Mouse (Mus musculus) kidney, embryonic 15.5 days (tissue): ENCODE data around the gene Tmem30c. TPM values are rescaled to one million over a fixed set of nuclear protein-coding genes. Genes with fewer than 3 reads are reported as not detected.
A peak's percentile ranks its signal among the peaks of the same experiment; 100 is the strongest.
"Not testable (repeated sequence)": the region's sequence is repeated elsewhere in the genome, so short reads cannot be mapped to it uniquely, and the experiment has no call there.

Source experiments
- ATAC-seq: fragments of 200-750 bp; cut with Nextera tagmentation; replicated peaks from 2 replicates; pipeline ENCODE4 v1.8.0; 2017; ENCODE audit warnings: moderate TSS enrichment; ENCODE audit not compliant: low FRiP score
- H3K27ac ChIP-seq: fragments of 300-500 bp; sonication (generic); 2 replicates; pipeline ENCODE4 v1.5.1; 2015; ENCODE audit warnings: mild to moderate bottlenecking, inconsistent platforms
- H3K27me3 ChIP-seq: fragments of 300-500 bp; sonication (generic); 2 replicates; pipeline ENCODE4 v1.6.1; 2015; ENCODE audit warnings: inconsistent platforms
- H3K36me3 ChIP-seq: fragments of 300-500 bp; sonication (generic); 2 replicates; pipeline ENCODE4 v1.6.1; 2015; ENCODE audit warnings: inconsistent platforms
- H3K4me1 ChIP-seq: fragments of 300-500 bp; sonication (generic); 2 replicates; pipeline ENCODE4 v1.6.1; 2015; ENCODE audit warnings: inconsistent platforms
- H3K4me2 ChIP-seq: fragments of 300-500 bp; sonication (generic); 2 replicates; pipeline ENCODE4 v1.6.1; 2015; ENCODE audit warnings: moderate library complexity, mild to moderate bottlenecking, inconsistent platforms
- H3K4me3 ChIP-seq: fragments of 300-500 bp; sonication (generic); replicated peaks from 2 replicates; pipeline ENCODE4 v1.5.1; 2015; ENCODE audit warnings: mild to moderate bottlenecking, inconsistent platforms
- H3K9ac ChIP-seq: fragments of 300-500 bp; sonication (generic); 2 replicates; pipeline ENCODE4 v1.6.1; 2015; ENCODE audit warnings: mild to moderate bottlenecking, inconsistent platforms
- H3K9me3 ChIP-seq: fragments of 300-500 bp; sonication (generic); replicated peaks from 2 replicates; pipeline ENCODE4 v1.6.1; 2016; ENCODE audit warnings: inconsistent platforms
- WGBS: fragments of 180-500 bp; shearing (Covaris S2); methylation state at CpG from one replicate; pipeline ENCODE4 v1.1.7; 2015; ENCODE audit warnings: mixed read lengths; 5-methylcytosine and 5-hydroxymethylcytosine counted together
- polyA plus RNA-seq: library from polyadenylated mRNA; unstranded; fragments of >200 nt; fragmentation: Nextera tagmentation; extraction: Ambion mirVana; gene quantifications from 2 replicates; pipeline ENCODE4 v1.2.1, GENCODE M21; 2015

Tmem30c gene
- polyA plus RNA-seq, 1 experiment from 2014 or later = 0.10 TPM

DNA sequence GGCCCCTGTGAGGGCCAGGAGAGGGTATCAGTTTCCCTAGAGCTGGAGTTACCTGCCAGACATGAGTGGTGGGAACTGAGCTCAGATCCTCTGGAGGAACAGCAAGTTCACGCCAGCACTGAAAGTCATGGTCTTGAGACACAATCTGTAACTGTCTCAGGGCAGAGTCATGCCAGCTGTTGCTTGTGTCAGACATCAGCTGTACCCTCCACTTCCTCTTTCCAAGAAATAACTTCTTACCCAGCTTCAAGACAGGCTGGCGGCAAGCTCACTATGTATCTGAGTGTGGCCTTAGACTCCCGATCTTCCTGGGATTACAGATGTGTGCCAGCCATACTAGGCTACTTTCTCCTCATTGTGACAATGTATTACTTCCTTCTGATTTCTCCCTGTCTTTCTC lies 46.1 kb downstream of the Tmem30c start:
- H3K9ac ChIP-seq = no peak overlapping the region
- H3K9me3 ChIP-seq = no peaks in the 10 kb centered on the region
- WGBS = 73% methylated on average over 3 of the region's 3 CpGs
- no peak overlapping the region for H3K4me2 ChIP-seq
- peaks cover 9% of the 10 kb centered on the region; the same call in 1 of the 2 replicates for H3K4me1 ChIP-seq
- no peaks in the 10 kb centered on the region for H3K36me3 ChIP-seq
- no peak overlapping the region for H3K27ac ChIP-seq
- peaks cover 2% of the 10 kb centered on the region; the same call in 1 of the 2 replicates for H3K27me3 ChIP-seq
- ATAC-seq = no peak
- H3K4me3 ChIP-seq = no peak overlapping the region

DNA sequence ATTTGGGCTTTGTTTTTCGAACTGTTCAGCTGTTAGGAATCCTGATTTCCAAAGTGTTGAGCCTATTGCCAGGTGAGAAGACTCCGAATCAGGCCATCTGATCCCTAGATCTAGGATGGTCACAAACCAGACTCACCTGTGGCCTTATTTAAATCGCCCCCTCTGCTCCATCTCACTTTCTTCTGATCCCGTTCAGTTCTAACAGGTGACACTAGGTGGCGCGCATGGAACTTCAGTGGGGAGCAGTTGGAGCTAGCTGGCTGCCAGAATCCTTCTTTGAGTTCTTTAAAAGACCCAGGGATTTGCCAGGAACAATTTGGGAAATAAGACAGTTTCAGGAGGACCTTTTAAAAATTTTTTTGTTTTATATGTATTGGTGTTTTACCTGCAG lies 48.8 kb downstream of the Tmem30c start:
- Histone ChIP-seq H3K4me2 (0 out of 2 replicates have a peak overlapping the region, but pooled peaks have one; percentile 7), H3K27me3 (peaks cover 8% of the 10 kb centered on the region; the same call in 1 of the 2 replicates), H3K4me1 (peaks cover 4% of the 10 kb centered on the region; the same call in 1 of the 2 replicates), H3K9me3 (no peaks in the 10 kb centered on the region), H3K36me3 (no peaks in the 10 kb centered on the region), H3K4me3 (no peak overlapping the region), H3K9ac (no peak overlapping the region), H3K27ac (no peak overlapping the region)
- WGBS = 8% methylated on average over 6 of the region's 6 CpGs
- peak; percentile 84 for ATAC-seq

GRCm38 (mm10) chr16:57243205-57243857 lies 49.3 kb downstream of the Tmem30c start:
- Histone ChIP-seq H3K9me3 (no peaks in the 10 kb centered on the region), H3K36me3 (no peaks in the 10 kb centered on the region), H3K27ac (no peak overlapping the region), H3K27me3 (peaks cover 8% of the 10 kb centered on the region; the same call in 1 of the 2 replicates), H3K9ac (no peak overlapping the region), H3K4me3 (no peak overlapping the region), H3K4me1 (peaks cover 4% of the 10 kb centered on the region; the same call in 1 of the 2 replicates), H3K4me2 (0 out of 2 replicates have a peak overlapping the region, but pooled peaks have one; percentile 7)
- WGBS = 44% methylated on average over 10 of the region's 10 CpGs
- ATAC-seq = peak; percentile 86

DNA sequence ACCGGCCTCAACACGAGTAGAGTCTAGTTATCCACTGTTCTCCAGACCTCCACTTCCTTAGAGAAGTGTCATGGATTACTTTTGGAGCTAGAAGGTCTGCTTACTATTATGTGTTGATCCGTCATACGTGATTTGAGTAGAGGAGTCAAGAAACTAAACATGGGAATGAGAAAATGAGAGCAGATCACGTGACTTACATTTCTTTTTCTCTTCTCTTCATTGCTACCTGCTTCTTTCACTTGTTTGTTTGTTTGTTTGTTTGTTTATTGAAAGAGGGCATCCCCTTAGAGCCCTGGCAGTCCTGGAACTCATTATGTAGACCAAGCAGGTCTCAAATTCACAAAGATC lies 49.8 kb downstream of the Tmem30c start:
- Histone ChIP-seq H3K9ac (no peak overlapping the region), H3K27ac (no peak overlapping the region), H3K4me1 (peaks cover 4% of the 10 kb centered on the region; the same call in 1 of the 2 replicates), H3K36me3 (no peaks in the 10 kb centered on the region), H3K27me3 (peaks cover 8% of the 10 kb centered on the region; the same call in 1 of the 2 replicates), H3K4me3 (no peak overlapping the region), H3K4me2 (no peak overlapping the region), H3K9me3 (no peaks in the 10 kb centered on the region)
- 79% methylated on average over 5 of the region's 5 CpGs for WGBS
- no peak for ATAC-seq

GRCm38 (mm10) chr16:57235871-57236510 lies 56.7 kb downstream of the Tmem30c start:
- no peak for ATAC-seq
- 69% methylated on average over 7 of the region's 7 CpGs for WGBS
- H3K27me3 ChIP-seq = peaks cover 2% of the 10 kb centered on the region; the same call in 1 of the 2 replicates

DNA sequence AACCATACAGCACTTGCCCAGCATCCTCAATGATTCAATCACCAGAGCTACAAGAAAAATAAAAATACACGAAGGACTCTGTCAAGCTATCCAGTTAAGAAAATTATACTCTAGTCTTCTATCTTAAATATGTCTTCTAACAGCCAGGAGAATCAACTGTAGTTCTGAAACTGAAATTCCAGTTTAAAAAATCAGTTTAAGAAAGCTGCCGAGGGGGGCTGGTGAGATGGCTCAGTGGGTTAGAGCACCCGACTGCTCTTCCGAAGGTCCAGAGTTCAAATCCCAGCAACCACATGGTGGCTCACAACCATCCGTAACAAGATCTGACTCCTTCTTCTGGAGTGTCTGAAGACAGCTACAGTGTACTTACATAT lies 60.7 kb downstream of the Tmem30c start:
- not testable (repeated sequence) for H3K9me3 ChIP-seq, H3K36me3 ChIP-seq, ATAC-seq, H3K9ac ChIP-seq, H3K27ac ChIP-seq, H3K27me3 ChIP-seq
- H3K4me2 ChIP-seq = peak overlapping the region; percentile 67
- peaks cover 10% of the 10 kb centered on the region for H3K4me1 ChIP-seq
- H3K4me3 ChIP-seq = peak overlapping the region; percentile 68
- 69% methylated on average over 5 of the region's 5 CpGs for WGBS

More at GRCm38 (mm10) chr16:57235871-57236510, 56.7 kb downstream of the Tmem30c start:
- H3K4me1 ChIP-seq = no peaks in the 10 kb centered on the region
- no peak overlapping the region for H3K4me3 ChIP-seq
- H3K9me3 ChIP-seq = no peaks in the 10 kb centered on the region
- H3K36me3 ChIP-seq = no peaks in the 10 kb centered on the region
- no peak overlapping the region for H3K4me2 ChIP-seq
- no peak overlapping the region for H3K9ac ChIP-seq
- no peak overlapping the region for H3K27ac ChIP-seq

DNA sequence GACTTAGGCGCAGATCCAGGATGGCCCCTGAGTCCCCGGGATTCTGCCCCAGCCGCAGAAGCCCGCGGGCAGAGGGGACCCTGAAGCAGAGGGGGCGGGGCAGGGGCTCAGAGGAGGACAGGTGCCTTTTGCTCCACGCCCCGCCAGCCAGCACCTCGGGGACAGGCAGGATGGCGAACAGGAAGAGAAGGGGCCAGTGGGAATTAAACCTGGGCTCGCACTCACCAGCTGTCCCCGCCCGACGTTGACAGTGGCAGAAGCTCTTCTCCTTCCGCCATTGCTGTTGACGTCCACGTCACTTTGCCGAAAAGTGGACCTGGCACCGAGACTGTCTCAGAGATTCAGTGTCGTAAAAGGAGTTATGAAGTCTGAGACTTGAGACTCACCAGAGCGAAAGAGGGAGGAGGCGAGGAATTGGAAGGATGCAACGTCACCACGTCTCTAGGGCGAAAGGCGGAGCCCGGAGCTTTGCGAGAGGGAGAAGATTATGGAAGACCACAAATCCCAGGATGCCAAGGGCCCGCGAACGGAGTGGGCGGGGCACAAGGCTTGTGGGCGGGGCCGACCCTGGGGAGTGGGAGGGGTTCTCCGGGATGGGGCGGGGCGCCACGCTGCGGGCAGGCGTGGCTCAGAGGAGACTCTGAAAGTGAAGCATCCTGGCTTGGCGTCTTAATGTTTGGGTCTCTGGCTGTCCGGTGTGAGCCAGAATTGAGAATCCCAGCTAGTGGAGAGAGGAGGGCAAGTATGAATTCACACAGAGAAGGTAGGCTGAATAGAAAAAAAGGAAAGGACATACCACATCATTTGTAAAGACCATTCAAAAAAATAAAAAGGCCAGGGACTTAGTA lies 61.4 kb downstream of the Tmem30c start, which contains the start of gene Tbc1d23:
Gene Tbc1d23, minus strand, starts transcription at position 416 of the 848 bp plus-strand sequence.
- no peaks in the 10 kb centered on the region for H3K9me3 ChIP-seq
- peak within 1 kb of the TSS; percentile 67 for H3K4me2 ChIP-seq
- peak within 1 kb of the TSS; percentile 68 for H3K4me3 ChIP-seq
- ATAC-seq = peak; percentile 99
- under 1% methylated on average over 42 of the region's 42 CpGs for WGBS
- H3K4me1 ChIP-seq = peaks cover 10% of the 10 kb centered on the region
- H3K36me3 ChIP-seq = no peaks in the 10 kb centered on the region
- H3K27me3 ChIP-seq = no peaks in the 10 kb centered on the region
- peak within 1 kb of the TSS; percentile 68 for H3K9ac ChIP-seq
- peak within 1 kb of the TSS; percentile 75 for H3K27ac ChIP-seq

DNA sequence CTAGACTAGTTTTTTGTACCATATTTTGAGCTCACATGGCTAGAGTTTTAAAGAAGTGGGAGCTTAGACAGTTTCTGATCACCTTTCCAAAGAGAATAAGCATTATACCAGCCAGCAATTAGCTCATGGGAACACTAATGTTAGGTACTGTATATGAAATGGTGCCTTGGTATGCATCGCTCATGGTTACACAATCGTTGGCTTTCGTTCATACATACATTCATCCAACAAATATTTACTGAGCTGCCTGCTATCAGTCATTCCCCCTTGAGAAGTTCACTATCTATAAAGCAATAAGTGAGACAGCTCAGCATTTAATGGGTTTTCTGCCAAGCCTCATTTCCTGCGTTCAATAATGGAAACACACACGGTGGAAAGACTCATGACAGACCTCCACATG lies 66.2 kb downstream of the Tmem30c start:
- ATAC-seq = no peak
- Histone ChIP-seq H3K4me2 (no peak overlapping the region), H3K9me3 (no peaks in the 10 kb centered on the region), H3K4me3 (no peak overlapping the region), H3K4me1 (peaks cover 10% of the 10 kb centered on the region), H3K27me3 (no peaks in the 10 kb centered on the region), H3K36me3 (no peaks in the 10 kb centered on the region), H3K9ac (no peak overlapping the region), H3K27ac (no peak overlapping the region)
- WGBS = 77% methylated on average over 5 of the region's 5 CpGs

- Histone ChIP-seq H3K27ac (no peak overlapping the region), H3K36me3 (peaks cover 29% of the 10 kb centered on the region), H3K9me3 (no peaks in the 10 kb centered on the region), H3K9ac (no peak overlapping the region), H3K4me1 (no peaks in the 10 kb centered on the region), H3K27me3 (no peaks in the 10 kb centered on the region), H3K4me2 (no peak overlapping the region), H3K4me3 (no peak overlapping the region)
- WGBS = 95% methylated on average over 6 of the region's 6 CpGs
- no peak for ATAC-seq
Observed at GRCm38 (mm10) chr16:57220361-57220760, 72.3 kb downstream of the Tmem30c start.
